Mouse (Mus musculus) adipose tissue, adult 10 weeks (tissue): ENCODE measurements around the gene Tmem147. TPM values are rescaled to one million over a fixed set of nuclear protein-coding genes. Genes with fewer than 3 reads are reported as not detected.

Source experiments
- polyA plus RNA-seq: library from polyadenylated mRNA; stranded (reverse); fragments of 350-450 nt; fragmentation: Illumina TruSeq; extraction: RNeasy Lipid Tissue Mini Kit (QIAGEN cat#74804); gene quantifications from one replicate; pipeline ENCODE4 v1.2.3, GENCODE M21; 2014; ENCODE audit warnings: low read depth, low replicate concordance

Tmem147 gene
- 135 TPM for polyA plus RNA-seq

GRCm38 (mm10) chr7:30729396-30730063 lies at the start of gene Tmem147:
Gene Tmem147, minus strand, starts transcription at chr7:30729540.

GRCm38 (mm10) chr7:30763456-30763855 lies 34.1 kb upstream of the Tmem147 start, which contains the start of gene Dmkn:
Gene Dmkn, plus strand, starts transcription at chr7:30763756.

GRCm38 (mm10) chr7:30751086-30751669 lies 21.8 kb upstream of the Tmem147 start, which contains the start of gene Sbsn:
Gene Sbsn, plus strand, starts transcription at chr7:30751471.

GRCm38 (mm10) chr7:30743617-30744016 lies 14.3 kb upstream of the Tmem147 start, which contains the start of gene Gapdhs:
Gene Gapdhs, minus strand, starts transcription at chr7:30743681.

GRCm38 (mm10) chr7:30711942-30712341 lies 17.4 kb downstream of the Tmem147 start, which contains the start of gene Atp4a:
Gene Atp4a, plus strand, starts transcription at chr7:30712209.

GRCm38 (mm10) chr7:30698589-30698988 lies 30.8 kb downstream of the Tmem147 start, which contains the start of gene 2200002J24Rik:
Gene 2200002J24Rik, plus strand, starts transcription at chr7:30698926.

Other genes with a start within 250 kb of the Tmem147 start
- gene Prodh2, start 235.9 kb downstream of the Tmem147 start, polyA plus RNA-seq, result not detected
- gene Arhgap33, start 194.5 kb downstream of the Tmem147 start, polyA plus RNA-seq, result 11.2 TPM
- 19.1 TPM for gene Hspb6, start 177.4 kb downstream of the Tmem147 start, polyA plus RNA-seq
- gene Proser3, start 177.2 kb downstream of the Tmem147 start, polyA plus RNA-seq, result 13.6 TPM
- gene Lin37, start 169.7 kb downstream of the Tmem147 start, polyA plus RNA-seq, result 26.3 TPM
- gene U2af1l4, start 166.2 kb downstream of the Tmem147 start, polyA plus RNA-seq, result 50.0 TPM
- 6.5 TPM for gene Gm49396, start 166.2 kb downstream of the Tmem147 start, polyA plus RNA-seq
- gene Psenen, start 165.9 kb downstream of the Tmem147 start, polyA plus RNA-seq, result 138 TPM
- gene Igflr1, start 164.1 kb downstream of the Tmem147 start, polyA plus RNA-seq, result 2.8 TPM
- 28.8 TPM for gene Kmt2b, start 140.8 kb downstream of the Tmem147 start, polyA plus RNA-seq
- gene Zbtb32, start 130.6 kb downstream of the Tmem147 start, polyA plus RNA-seq, result 2.1 TPM
- 25.2 TPM for gene Upk1a, start 116.7 kb downstream of the Tmem147 start, polyA plus RNA-seq
- 824 TPM for gene Cox6b1, start 103.4 kb downstream of the Tmem147 start, polyA plus RNA-seq
- gene Etv2, start 93.7 kb downstream of the Tmem147 start, polyA plus RNA-seq, result not detected
- gene Rbm42, start 79.2 kb downstream of the Tmem147 start, polyA plus RNA-seq, result 55.3 TPM
- 12.3 TPM for gene Haus5, start 64.5 kb downstream of the Tmem147 start, polyA plus RNA-seq
- 2.8 TPM for gene Pmis2, start 57.9 kb downstream of the Tmem147 start, polyA plus RNA-seq
- not detected for gene 2200002J24Rik, start 30.6 kb downstream of the Tmem147 start, polyA plus RNA-seq
- gene Atp4a, start 17.3 kb downstream of the Tmem147 start, polyA plus RNA-seq, result 66.9 TPM
- gene Gapdhs, start 14.1 kb upstream of the Tmem147 start, polyA plus RNA-seq, result 58.5 TPM
- gene Sbsn, start 21.9 kb upstream of the Tmem147 start, polyA plus RNA-seq, result 31.5 TPM
- gene Dmkn, start 34.2 kb upstream of the Tmem147 start, polyA plus RNA-seq, result 12.2 TPM
- not detected for gene Krtdap, start 58.4 kb upstream of the Tmem147 start, polyA plus RNA-seq
- 29.9 TPM for gene Ffar2, start 94.2 kb upstream of the Tmem147 start, polyA plus RNA-seq
- gene Ffar3, start 126.6 kb upstream of the Tmem147 start, polyA plus RNA-seq, result not detected
- not detected for gene Ffar1, start 132.0 kb upstream of the Tmem147 start, polyA plus RNA-seq
- gene Cd22, start 150.8 kb upstream of the Tmem147 start, polyA plus RNA-seq, result 0.56 TPM
- gene Mag, start 185.3 kb upstream of the Tmem147 start, polyA plus RNA-seq, result 0.88 TPM
- not detected for gene Hamp2, start 195.1 kb upstream of the Tmem147 start, polyA plus RNA-seq
- not detected for gene Hamp, start 214.5 kb upstream of the Tmem147 start, polyA plus RNA-seq
- gene Usf2, start 227.3 kb upstream of the Tmem147 start, polyA plus RNA-seq, result 105 TPM
- gene Lsr, start 243.9 kb upstream of the Tmem147 start, polyA plus RNA-seq, result 45.5 TPM
- gene Fam187b, start 244.2 kb upstream of the Tmem147 start, polyA plus RNA-seq, result 13.2 TPM